Mouse (Mus musculus) hindlimb bud, embryonic 11.5 days (tissue): ENCODE measurements around the gene Pradc1.
A peak's percentile ranks its signal among the peaks of the same experiment; 100 is the strongest.
"Not testable (repeated sequence)": the region's sequence is repeated elsewhere in the genome, so short reads cannot be mapped to it uniquely, and the experiment has no call there.

Source experiments
- DNase-seq: peaks from one replicate; pipeline ENCODE4 v3.0.0-alpha.2; 2012; ENCODE audit warnings: low read depth, low spot score; ENCODE audit errors: extremely low spot score

The Pradc1 gene

DNA sequence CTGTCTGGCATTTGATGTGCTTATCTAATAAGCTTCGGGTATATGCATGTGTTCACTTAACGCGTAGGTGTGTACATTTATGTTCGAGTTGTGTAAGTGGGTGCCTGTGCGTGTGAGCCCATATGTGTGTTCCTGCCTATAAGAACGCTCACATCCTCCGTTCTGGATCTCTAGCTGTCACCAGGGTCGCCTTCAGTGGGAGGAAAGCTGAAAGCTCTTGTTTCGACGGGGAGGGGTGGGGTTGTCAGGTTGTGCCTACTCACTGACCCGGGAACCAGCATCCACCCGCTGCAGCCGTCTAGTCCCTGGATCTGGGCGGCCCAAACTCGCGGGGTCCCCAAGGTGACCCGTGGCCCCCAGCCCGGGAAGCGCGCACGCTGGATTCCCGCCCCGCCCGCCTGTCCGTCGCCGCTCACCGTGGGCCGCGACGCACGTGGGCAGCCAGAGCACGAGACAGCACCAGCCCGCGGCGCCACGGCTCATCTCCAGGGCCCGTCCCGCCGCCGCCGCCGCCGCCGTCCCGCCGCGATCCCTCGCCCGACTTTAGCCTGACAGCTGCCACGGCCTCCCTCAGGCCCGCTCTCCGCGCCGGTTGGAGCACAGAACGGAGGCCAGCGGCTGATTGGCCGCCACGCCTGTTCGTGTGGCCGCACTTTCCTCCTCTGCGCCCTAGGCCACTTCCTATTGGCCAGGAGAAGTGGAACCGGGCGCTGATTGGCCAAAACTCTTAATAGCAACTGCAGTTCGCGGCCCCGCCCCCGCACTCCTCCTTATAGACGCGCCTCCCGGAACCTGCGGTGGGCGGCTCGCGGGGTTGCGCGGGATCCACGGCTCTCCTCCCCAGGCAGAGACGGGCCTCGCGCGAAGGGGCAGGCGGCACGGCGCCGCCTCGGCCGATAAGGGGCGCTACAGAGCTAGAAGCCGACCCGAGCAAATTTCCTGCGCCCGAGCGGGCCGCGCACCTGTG, 790 bp downstream of the Pradc1 start, which contains the start of gene Cct7:
Cct7 (plus strand) TSS at position 818 of the 967 bp plus-strand sequence.
- peak; percentile 89 for DNase-seq

DNA sequence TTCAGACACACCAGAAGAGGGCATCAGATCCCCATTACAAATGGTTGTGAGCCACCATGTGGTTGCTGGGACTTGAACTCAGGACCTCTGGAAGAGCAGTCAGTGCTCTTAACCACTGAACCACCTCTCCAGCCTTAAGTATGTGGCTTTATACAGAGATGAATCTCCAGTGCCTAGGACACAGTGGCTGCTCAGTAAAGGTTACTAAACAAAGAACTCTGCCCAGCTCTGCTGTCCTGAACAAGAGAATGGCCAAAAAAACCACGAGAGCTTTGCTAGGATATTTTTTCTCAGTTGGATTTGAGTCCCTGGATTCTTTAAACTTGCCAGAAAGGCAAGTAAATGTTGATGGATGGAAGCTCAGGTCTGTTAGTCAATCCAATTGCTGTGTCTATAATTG, 1.6 kb downstream of the Pradc1 start:
- not testable (repeated sequence) for DNase-seq

DNA sequence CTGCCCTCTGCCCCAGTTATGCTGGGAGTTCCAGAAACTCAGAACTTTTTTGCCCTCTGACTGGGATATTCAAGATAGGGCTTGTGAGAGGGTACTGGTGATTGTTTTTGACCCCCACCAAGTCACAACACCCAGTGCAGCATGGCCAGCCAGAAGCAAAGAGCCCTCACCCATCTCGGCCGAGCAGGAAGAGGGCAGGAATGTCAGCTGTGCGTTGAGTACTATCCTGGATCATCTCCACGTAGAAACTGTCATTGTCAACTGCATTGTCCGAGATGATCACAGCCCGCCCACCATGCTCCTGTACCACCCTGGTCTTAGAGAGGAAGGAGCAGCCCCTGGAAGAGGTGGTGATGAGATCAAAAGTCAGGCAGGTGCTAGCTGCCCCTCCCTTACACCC, 4.4 kb downstream of the Pradc1 start:
- DNase-seq = no peak

DNA sequence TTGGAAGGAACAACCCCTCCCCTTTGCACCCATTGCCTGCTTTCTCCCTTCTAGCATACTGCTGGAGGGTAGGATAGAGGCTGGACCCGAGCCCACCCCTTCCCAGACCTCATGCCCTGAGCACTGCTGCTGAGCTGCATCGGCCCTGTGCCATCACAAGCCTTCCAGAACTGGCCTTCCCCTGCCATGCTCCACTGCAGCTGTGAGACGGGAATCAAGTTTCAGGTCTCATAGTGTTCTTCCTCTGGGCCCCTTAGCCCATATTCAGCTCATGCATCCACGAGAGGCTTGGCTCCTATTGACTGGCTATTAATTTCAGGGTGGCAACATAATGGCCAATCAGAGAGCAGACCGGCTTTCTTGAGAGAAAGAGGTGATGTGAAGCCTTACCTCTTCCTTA, 6.5 kb downstream of the Pradc1 start:
- DNase-seq = no peak

DNA sequence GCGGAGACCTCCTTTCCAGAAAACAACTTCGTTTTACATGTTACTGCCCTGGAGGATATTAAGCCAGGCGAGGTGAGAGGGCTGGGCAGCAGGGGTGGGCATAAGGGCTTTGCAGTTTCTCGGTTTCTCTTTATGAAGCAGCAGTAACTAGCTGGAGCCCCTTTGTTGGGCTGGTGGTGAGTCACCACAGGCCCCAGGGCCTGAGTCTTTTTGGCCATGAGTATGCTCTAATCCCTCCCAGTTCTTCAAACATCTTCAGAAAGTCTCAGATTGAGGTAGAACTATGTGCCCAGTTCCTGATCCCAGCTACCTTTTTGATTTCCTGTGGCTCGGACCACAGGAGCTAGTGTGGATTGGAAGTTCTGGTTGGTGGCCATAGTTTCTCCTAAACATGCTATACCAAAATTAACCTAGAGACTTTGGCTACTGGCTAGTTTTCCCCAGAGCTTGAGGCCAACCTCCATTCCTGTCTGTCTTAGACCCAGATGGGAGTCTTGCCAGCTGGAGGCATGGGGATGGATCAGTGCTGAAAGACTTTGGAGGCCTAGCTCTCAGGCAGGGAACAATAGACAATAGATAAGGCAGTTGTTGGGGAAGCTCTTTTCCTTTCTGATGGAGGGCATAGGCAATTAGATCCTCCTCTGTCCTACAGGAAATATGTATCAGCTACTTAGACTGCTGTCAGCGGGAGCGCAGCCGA, 7.4 kb downstream of the Pradc1 start:
- no peak for DNase-seq

DNA sequence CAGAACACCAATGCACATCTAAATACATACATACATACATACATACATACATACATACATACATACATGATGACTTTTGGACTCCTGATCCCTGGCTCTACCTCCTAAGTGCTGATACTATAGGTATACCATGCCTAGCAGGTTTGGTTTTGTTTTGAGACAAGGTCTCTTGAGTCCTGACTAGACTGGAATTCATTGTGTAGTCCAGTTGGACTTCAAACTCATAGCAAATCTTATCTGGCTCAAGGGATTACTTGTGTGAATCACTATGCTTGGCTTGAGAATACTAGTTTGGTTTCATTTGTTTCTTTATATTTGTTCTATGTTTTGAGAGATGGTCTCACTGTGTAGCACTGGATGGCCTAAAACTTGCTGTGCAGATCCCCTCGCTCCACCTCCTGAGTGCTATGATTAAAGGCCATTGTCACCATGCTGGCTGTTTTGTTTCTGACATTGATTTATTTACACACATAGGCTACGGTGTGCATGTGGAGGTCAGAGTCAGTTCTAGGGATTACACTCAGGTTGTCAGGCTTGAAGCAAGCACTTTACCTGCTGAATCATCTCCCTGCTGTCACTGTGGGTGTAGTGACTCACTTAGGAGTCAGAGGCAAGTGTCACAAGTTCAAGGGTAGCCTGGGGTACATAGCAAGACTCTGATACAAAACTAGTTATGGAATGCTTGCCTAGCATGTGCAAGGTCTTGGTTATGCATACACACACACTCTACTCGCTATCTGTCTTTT, 8.1 kb downstream of the Pradc1 start:
- no peak for DNase-seq

DNA sequence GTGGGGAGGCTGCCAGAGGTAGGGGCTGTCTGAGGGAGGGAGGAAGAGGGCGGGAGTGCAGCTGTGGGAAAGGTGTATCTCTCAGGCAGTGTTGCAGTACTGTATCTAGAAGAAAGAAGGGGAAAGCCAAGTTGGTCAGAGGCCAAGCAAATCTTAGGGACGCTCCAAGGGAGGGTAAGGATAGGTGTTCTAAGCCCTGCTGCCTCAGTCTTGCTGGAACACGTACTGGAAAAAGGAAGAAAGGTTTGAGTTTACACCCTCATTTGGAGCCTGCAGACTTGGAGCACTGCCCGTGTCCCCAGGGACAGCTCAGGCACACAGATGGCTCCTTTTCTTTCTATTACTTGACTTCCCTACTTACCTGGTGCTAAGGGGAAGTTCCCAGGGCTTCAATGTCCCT, 10.6 kb downstream of the Pradc1 start:
- no peak for DNase-seq

DNA sequence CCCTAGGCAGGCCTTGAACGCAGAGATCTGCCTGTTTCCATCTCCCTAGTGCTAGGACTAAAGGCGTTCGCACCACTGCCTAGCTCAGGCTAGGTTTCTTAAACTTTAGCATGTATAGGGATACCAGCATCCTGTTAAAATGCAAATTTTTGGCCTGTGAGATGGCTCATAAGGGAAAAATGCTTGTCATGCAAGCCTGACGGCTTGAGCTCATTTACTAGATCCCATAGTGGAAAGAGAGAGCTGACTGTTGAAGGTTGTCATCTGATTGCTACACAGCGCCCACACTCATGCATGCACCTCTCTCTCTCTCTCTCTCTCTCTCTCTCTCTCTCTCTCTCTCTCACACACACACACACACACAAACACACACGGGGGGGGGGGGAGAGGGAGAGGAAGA, 15.1 kb downstream of the Pradc1 start:
- DNase-seq = no peak

DNA sequence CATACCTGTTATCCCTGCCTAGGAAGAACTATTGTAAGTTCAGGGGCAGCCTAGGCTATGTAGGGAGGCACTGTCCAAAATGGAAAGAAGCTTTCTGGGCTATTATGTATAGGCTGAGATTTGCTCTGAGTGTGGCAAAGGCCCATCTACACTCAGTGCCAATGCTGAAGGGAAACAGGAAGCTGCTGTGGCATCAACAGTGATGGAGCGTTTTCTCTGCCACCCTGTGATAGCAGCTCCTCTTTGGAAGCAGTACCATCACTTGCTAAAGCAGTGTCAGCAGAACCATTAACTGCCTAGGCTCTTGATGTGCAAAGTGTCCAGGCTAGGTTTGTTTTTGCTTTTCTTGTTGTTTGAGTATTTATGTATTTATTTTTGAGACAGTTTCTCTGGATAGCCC, 15.6 kb downstream of the Pradc1 start:
- no peak for DNase-seq

DNA sequence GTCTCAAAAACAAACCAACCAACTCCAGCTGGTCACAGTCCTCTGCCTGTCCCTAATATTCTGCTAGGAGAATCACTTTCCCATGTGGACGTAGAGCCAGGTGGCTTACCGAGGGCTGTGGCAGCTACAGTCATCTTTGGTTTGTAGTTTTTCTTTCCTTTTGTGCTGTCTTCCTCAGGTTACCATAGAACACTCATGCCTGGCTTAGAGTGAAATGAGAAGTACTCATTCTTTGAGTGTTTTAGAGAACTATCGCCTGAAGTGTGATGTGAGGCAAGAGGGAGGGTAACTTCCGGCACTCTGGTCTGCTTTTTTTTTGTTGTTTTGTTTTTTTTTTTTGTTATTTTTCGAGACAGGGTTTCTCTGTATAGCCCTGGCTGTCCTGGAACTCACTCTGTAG, 17.9 kb downstream of the Pradc1 start:
- no peak for DNase-seq

DNA sequence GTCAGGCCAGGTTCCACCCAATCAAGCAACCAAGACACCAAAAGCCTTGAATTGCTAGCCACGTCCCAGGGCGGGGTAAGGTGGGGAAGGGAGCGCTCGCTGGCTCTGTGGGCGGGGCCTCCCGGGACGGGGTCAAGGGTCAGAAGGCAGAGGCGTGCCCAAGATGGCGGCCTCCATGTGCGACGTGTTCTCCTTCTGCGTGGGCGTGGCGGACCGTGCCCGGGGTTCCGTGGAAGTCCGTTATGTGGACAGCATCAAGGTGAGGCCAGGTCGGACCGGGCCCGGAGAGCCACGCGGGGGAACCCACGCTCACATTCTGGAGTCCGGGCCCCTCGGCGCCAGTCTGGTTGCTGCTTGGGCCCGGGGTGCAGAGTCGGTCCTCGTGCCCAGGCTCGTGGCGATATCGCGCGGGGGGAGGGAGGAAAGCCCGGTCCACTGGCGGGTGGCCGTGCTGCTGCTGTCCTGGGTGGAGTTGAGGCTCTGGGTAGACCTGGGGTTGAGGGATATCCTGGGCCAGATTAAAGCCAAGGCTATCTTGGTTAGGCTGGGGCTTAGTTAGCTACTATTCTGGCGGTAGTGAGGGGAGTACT, 19.8 kb downstream of the Pradc1 start, which contains the start of gene Smyd5:
Smyd5 (plus strand) TSS at position 148 of the 590 bp plus-strand sequence.
- no peak for DNase-seq

DNA sequence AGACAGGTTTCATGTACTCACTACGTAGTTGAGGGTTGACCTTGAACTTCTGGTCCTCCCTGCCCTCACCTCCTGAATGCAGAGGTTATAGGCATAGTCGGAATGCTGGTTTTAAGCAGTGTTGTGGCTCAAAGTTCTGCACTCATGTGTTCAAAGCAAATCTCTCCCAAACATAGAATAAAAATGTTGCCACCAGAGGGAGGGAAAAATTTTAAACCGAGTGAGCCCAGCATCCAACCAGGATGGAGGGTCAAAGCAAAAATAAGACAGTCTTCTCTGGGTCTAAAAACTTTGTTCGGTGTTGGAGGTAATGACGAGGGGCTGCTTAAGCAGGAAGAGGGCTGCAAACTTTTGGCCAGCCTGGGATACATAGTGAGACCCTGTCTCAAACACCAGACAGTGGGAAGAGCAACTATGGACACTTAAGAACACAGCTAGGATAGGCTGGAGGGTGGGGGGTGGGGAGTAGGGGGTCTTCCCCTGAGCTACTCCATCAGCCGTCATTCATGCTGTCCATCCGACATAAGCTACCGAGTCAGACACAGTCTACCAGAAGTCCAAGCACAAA, 20.4 kb downstream of the Pradc1 start:
- no peak for DNase-seq

DNA sequence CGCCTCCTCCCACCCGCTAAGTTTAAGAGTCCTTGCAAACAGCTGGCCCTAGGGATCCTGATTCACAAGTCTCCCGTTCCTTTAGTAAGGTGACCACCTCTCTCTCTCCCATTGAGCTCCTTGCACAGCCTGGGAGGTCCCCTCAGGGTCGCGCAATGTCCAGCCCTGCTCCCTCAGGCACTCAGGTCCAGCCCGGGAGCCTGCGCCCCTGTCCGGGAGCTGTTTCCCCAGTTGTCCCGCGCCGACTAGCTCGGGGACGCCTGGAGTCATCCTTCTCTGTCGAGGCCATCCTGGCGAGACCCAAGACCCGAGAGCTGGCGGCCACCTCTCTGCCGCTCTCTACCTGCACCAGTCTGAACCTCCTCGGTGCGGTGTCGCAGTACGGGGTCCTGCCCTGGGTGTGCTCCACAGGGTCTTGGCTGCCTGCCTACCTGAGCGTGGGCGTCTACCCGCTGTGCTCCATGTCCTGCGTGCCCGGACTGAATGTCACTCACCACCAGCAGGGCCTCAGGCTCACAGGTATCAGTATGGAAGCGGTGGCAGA, 27.9 kb downstream of the Pradc1 start, which contains the start of gene Noto:
Noto (plus strand) TSS at position 51 of the 544 bp plus-strand sequence.
- no peak for DNase-seq

DNA sequence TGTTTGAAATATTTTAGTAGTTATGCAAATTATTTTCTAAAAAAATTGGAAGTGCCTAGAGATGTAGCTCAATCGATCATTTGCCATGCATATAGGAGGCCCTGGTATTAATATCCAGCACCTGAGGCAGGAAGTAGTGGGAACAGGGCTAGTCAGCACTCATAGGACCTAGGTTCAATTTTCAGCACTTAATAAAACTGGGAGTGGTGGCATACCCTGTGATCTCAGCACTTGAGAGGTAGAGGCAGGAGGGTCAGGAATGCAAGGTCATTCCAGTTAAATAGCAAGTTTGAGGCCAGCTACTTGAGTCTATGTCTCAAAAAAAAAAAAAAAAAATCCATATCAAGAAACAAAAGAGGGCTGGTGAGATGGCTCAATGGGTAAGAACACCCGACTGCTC, 32.6 kb downstream of the Pradc1 start:
- DNase-seq = no peak

DNA sequence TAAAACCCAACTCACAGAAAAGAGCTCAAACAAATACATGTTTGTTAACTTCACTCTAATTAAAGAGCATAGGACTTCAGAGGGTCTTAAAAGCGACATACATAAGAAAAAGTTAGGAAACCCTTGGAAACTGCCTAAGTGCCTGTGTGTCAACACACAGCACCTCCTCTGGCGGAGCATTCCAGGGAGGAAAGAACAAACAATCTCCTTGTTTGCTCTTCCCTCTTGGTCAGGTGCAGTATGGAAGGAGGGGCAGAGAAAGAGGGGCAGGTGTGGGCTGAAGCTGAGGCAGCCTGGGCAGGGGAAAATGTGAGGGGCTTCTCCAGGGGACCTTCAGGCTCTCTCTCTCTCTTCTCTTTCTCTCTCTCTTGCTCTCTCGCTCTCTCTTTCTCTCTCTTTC, 35.9 kb downstream of the Pradc1 start:
- DNase-seq = no peak

DNA sequence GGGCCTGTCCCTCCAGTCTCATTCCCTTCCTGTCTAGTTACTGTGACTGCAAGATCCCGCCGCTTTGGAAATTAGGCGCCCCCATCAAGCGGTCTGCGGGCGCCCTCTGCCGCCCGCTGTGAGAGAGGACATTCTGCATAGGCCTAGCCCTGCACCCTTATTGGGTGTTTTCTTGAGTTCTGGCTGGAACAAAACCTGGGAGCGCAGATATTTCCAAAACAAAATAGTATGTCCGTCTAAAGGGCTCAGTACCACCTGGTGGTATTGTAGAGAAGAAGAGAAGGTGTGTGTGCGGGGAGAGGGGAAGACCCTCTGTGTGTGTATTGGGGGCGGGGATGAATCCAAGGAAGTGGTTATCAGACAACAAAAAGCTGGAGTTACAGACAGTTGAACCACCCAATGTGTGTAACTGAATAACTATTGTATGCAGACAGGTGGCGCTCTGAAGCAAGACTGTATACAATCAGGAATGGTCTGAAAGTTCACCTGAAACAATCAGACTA, 40.9 kb downstream of the Pradc1 start:
- peak; percentile 42 for DNase-seq

DNA sequence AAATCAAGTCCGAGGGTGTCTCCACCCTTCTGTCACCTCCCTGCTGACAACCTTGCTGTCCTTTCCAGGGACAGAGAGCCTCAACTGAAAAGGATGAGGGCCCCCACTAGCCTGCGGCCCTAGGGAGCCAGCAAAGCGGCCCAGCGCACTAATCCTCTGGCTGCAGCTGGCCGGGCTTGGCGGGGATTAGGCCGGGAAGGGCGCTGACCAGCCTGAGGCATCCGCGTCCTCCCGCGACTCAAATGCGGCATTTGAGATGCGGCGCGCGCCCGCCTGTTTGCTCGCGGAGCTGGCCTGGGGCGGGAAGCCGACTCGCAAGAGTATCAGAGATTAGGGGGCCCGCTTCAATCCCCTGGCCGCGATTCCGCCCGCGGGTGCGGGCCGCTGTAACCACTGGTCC, 42.8 kb downstream of the Pradc1 start:
- no peak for DNase-seq

DNA sequence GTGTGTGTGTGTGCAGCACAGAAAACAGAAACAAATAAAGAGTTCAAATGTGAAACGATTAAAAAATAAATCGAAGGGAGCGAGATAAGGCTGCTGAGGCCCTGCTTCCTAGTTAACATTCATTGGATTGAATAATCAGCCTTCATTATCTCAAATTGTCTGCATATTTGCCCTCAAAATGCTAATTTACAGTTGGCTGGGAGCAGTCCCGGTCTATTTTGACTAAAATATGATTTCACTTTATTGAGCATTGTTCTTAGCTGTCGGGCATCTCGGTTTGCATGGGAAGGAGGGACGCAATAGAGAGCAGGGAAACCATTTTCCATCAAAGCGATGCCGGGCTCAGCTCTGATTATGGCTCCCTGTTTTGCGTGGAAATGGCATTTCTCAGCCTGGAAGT, 48.7 kb downstream of the Pradc1 start:
- DNase-seq = no peak

DNA sequence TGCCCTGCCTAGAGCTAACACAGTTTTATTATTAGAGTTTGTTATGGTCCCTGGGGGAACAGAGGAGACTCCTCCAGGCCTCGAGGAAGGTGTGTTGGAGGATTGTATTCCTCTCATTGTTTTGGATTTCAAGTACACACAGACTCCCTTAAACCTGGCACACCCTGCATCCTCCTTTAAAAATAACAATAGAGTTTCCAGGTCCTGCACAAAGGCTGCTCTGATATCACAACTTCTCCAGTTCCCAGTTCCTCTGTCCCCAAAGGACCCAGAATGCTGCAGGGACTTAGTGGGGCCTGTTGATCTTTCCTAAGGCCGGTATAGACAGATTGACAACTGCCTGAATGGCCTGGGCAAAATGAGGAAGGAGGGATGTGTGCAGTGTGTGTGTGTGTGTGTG, 49.2 kb downstream of the Pradc1 start:
- DNase-seq = no peak

DNA sequence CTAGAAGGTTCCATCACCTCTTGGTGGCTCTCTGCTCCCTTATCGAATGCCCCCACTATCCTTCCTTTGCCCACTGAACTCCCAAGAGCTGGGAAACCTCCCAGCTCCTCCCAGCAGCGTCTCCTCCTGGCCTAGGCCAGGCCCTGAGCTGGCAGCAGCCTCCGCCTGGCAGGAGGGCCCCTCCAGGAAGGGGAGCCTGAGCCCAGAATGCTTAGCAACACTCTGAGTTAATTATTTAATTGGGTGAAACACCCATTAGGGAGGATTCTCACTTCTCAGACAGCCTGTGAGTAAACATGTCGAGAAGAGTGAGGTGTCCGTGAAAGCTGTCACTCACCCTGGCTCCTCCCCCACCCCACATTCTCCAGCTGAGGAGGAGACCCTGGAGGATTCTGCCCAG, 52.1 kb downstream of the Pradc1 start:
- DNase-seq = no peak
